In the genomic region with DNA sequence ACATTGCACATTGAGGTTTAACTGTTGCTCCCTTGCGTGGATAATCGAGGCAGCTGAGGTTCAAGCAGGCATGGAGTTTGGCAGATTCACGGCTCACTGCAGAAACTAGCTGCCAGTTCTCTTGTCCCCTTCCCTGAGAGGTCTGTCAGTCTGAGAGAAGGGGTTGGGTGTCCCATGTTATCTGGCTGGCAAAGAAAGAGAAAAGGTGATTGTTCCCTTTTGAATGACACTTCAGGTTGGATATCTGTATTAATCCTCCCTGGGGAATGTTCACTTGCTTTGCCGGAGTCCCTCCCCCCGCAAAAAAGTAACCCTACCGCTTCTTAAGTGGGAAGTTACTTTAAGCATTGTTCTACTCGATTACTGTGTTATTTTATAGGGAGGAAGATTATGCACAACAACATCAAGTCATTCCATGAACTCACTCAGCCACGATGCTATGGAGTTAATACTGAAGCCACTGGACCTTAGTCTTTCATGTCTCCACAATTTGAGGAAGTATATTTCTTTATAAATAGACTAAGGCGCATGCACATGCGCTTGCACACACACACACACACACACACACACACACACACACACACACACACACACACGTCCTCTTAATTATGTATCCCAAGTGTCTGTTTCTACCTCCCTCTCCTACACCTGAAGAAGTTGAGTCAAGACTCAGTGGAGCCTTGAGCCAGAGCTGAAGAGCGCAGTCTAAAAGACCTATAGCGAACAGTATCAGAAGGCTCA, we compare ENCODE assay signal across 8 mouse cellular contexts. TPM values are rescaled to one million over a fixed set of nuclear protein-coding genes. Genes with fewer than 3 reads are reported as not detected.
A peak's percentile ranks its signal among the peaks of the same experiment; 100 is the strongest.
DNase-seq lines count a peak whose midpoint lies in the region; ATAC-seq and TF ChIP-seq lines count a peak whose summit lies in the region.

TSS of gene Dpp4 (minus strand) at position 151 of the 741 bp plus-strand sequence.

- peak within 1 kb of the TSS; percentile 52 for H3K4me3 ChIP-seq in kidney, adult 2 months (ENCODE audit: insufficient read depth, low read depth, low read length)
- H3K4me3 ChIP-seq in hindbrain, embryonic 13.5 days, result peak within 1 kb of the TSS; percentile 38
- peak within 1 kb of the TSS; percentile 44 for H3K4me3 ChIP-seq in midbrain, embryonic 13.5 days (replicated peaks)

- no peak for ATAC-seq in hindbrain, embryonic 13.5 days (ENCODE audit: low FRiP score)
- no peak for ATAC-seq in midbrain, embryonic 13.5 days

- peak within 1 kb of the TSS; percentile 68 for H3K4me2 ChIP-seq in hindbrain, embryonic 13.5 days
- peak within 1 kb of the TSS; percentile 83 for H3K4me2 ChIP-seq in midbrain, embryonic 13.5 days (replicated peaks)

- no peaks in the 10 kb centered on the region for H3K27me3 ChIP-seq in kidney, adult 2 months (replicated peaks; ENCODE audit: control insufficient read depth, insufficient read depth, low read length)
- H3K27me3 ChIP-seq in hindbrain, embryonic 13.5 days, result peaks cover 28% of the 10 kb centered on the region
- H3K27me3 ChIP-seq in midbrain, embryonic 13.5 days, result peaks cover 24% of the 10 kb centered on the region

- H3K9ac ChIP-seq in hindbrain, embryonic 13.5 days, result peak within 1 kb of the TSS; percentile 61
- H3K9ac ChIP-seq in midbrain, embryonic 13.5 days (replicated peaks), result peak within 1 kb of the TSS; percentile 41

- 32% methylated on average over 13 of the region's 13 CpGs for WGBS in kidney, adult 2 months
- WGBS in hindbrain, embryonic 13.5 days, result 59% methylated on average over 13 of the region's 13 CpGs
- WGBS in midbrain, embryonic 13.5 days, result 50% methylated on average over 13 of the region's 13 CpGs

- H3K4me1 ChIP-seq in kidney, adult 2 months (ENCODE audit: control insufficient read depth, insufficient read depth, low read length), result no peaks in the 10 kb centered on the region; the same call in 1 of the 2 replicates
- H3K4me1 ChIP-seq in hindbrain, embryonic 13.5 days (replicated peaks), result peaks cover 11% of the 10 kb centered on the region
- peaks cover 13% of the 10 kb centered on the region for H3K4me1 ChIP-seq in midbrain, embryonic 13.5 days (replicated peaks)

- no peaks in the 10 kb centered on the region for H3K9me3 ChIP-seq in hindbrain, embryonic 13.5 days
- no peaks in the 10 kb centered on the region for H3K9me3 ChIP-seq in midbrain, embryonic 13.5 days

- no peaks in the 10 kb centered on the region for H3K36me3 ChIP-seq in kidney, adult 2 months (ENCODE audit: control insufficient read depth, insufficient read depth, low read length)
- H3K36me3 ChIP-seq in hindbrain, embryonic 13.5 days, result no peaks in the 10 kb centered on the region
- no peaks in the 10 kb centered on the region for H3K36me3 ChIP-seq in midbrain, embryonic 13.5 days

- TF ChIP-seq POLR2A in kidney, adult 2 months (IDR thresholded peaks at IDR 0.05; ENCODE audit: low read depth, low read length), result no peak

- no peak for TF ChIP-seq CTCF in kidney, adult 2 months (conservative IDR thresholded peaks at IDR 0.05; ENCODE audit: insufficient read depth, insufficient read length, low read depth, low read length)

- H3K27ac ChIP-seq in kidney, adult 2 months (ENCODE audit: insufficient read depth, low read depth, low read length), result peak within 1 kb of the TSS; percentile 61
- no peak within 1 kb of the TSS for H3K27ac ChIP-seq in hindbrain, embryonic 13.5 days
- H3K27ac ChIP-seq in midbrain, embryonic 13.5 days, result no peak within 1 kb of the TSS

- no peak for DNase-seq in kidney, adult 2 months
- no peak for DNase-seq in kidney, postnatal 36 days
- DNase-seq in WW6 (ENCODE audit: low read depth, low spot score), result peak; percentile 13
- no peak for DNase-seq in ovary, adult 18-20 months (ENCODE audit: low spot score)
- DNase-seq in adrenal gland, postnatal 4 days (ENCODE audit: low spot score in 2 of 2), result no peak
- no peak for DNase-seq in ovary, postnatal 14 days (ENCODE audit: low spot score)

RNA-seq across cellular contexts. Expression of gene Dpp4, which starts in this region (rescaled TPM):
- polyA plus RNA-seq in kidney, adult 2 months (2012; rRNA removed), result 21.4 and 24.0 TPM in 2 replicates
- polyA plus RNA-seq in hindbrain, embryonic 13.5 days (2015; fragmentation: Nextera tagmentation; extraction: Ambion mirVana), result 1.2 and 1.4 TPM in 2 replicates
- polyA plus RNA-seq in midbrain, embryonic 13.5 days (2015; fragmentation: Nextera tagmentation; extraction: Ambion mirVana), result 1.4 and 1.6 TPM in 2 replicates
- 10 to 100 TPM in 1 of 2 experiments, 1 to 10 TPM in 1; 4.4 to 26.4 TPM for total RNA-seq in adrenal gland, postnatal 4 days (2021)
